Mouse (Mus musculus): ENCODE results near the gene Pbx4. TPM values are rescaled to one million over a fixed set of nuclear protein-coding genes. Genes with fewer than 3 reads are reported as not detected.

Pbx4 gene
- 22.4 and 26.7 TPM in 2 replicates for polyA plus RNA-seq (2011; ENCODE audit: insufficient read depth, insufficient read length, low read depth, missing spikeins)

DNA sequence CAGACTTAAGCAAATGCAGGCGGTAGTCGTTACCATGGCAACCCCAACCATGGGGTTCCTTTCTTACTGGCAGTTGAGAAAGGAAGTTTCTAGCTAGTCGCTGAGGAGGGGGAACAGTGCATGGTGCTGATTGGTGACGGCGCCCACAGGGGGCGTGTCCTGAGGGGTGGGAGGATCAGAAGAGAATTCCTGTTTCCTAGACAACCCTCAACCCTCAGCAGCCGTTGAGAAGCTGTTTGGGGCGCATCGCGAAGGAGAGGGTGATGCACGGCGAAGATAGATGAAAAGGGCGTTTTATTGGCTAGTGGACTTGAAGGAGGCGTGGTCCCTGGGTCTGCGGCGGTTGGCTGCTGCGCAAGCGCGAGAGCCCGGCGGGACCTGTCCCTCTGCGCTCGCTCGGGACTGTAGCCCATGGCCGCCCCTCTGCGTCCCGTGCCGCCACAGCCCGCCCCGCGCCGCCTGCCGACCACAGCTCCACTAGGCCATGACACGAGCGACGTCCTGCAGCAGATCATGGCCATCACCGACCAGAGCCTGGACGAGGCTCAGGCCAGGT lies at the start of gene Pbx4:
Gene Pbx4, plus strand, starts transcription at position 194 of the 556 bp plus-strand sequence.
- no peaks in the 10 kb centered on the region for H3K9me3 ChIP-seq (replicated peaks; ENCODE audit: control insufficient read depth, insufficient read depth, low read length, poor library complexity, severe bottlenecking)
- no peaks in the 10 kb centered on the region for H3K36me3 ChIP-seq (ENCODE audit: control insufficient read depth, insufficient read depth, low read length, poor library complexity, severe bottlenecking)
- H3K4me1 ChIP-seq (ENCODE audit: control insufficient read depth, insufficient read depth, low read length): no peaks in the 10 kb centered on the region
- peak within 1 kb of the TSS; percentile 82 for H3K4me3 ChIP-seq (ENCODE audit: low read depth, low read length)
- H3K27ac ChIP-seq (ENCODE audit: insufficient read depth, low read length): no peak within 1 kb of the TSS
- TF ChIP-seq POLR2A (IDR thresholded peaks at IDR 0.05; ENCODE audit: insufficient read depth, low read length) (no peak), CTCF (IDR thresholded peaks at IDR 0.05; ENCODE audit: low read depth, low read length) (no peak), EP300 (IDR thresholded peaks at IDR 0.05; ENCODE audit: insufficient read depth, low read depth, low read length) (no peak)
- no peaks in the 10 kb centered on the region for H3K27me3 ChIP-seq (ENCODE audit: control insufficient read depth, insufficient read depth, low read length, poor library complexity, severe bottlenecking)
- peak within 1 kb of the TSS; percentile 39 for H3K9ac ChIP-seq (ENCODE audit: low read depth, poor library complexity, severe bottlenecking)

GRCm38 (mm10) chr8:69789105-69789504 lies 43.2 kb upstream of the Pbx4 start:
- H3K4me1 ChIP-seq (ENCODE audit: control insufficient read depth, insufficient read depth, low read length): no peaks in the 10 kb centered on the region
- H3K4me3 ChIP-seq (ENCODE audit: low read depth, low read length): no peak overlapping the region
- no peak for TF ChIP-seq POLR2A (IDR thresholded peaks at IDR 0.05; ENCODE audit: insufficient read depth, low read length)
- TF ChIP-seq EP300 (IDR thresholded peaks at IDR 0.05; ENCODE audit: insufficient read depth, low read depth, low read length): no peak
- TF ChIP-seq CTCF (IDR thresholded peaks at IDR 0.05; ENCODE audit: low read depth, low read length): no peak
- H3K9me3 ChIP-seq (replicated peaks; ENCODE audit: control insufficient read depth, insufficient read depth, low read length, poor library complexity, severe bottlenecking): no peaks in the 10 kb centered on the region
- no peak overlapping the region for H3K9ac ChIP-seq (ENCODE audit: low read depth, poor library complexity, severe bottlenecking)
- peaks cover 9% of the 10 kb centered on the region for H3K36me3 ChIP-seq (ENCODE audit: control insufficient read depth, insufficient read depth, low read length, poor library complexity, severe bottlenecking)
- H3K27me3 ChIP-seq (ENCODE audit: control insufficient read depth, insufficient read depth, low read length, poor library complexity, severe bottlenecking): no peaks in the 10 kb centered on the region
- H3K27ac ChIP-seq (ENCODE audit: insufficient read depth, low read length): no peak overlapping the region; the same call in 1 of the 2 replicates

DNA sequence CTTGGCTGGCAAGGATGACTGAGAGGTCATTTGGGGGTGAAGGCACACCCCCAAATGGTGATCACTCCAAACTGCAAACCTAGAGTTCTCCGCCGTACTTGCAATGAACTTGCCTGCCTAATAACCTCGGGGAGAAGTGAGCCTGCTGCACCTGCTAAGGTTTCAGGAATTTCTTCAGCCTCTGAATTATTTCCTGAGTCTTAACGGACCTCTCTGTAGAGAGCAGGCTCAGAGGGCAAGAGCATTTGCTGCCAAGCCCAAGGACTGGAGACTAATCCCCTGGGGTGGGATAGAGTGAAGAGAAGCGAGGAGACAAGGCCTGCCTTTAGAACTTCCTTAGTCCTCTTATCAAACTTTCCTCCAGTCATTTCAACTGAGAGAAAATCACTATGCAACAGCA lies 42.6 kb upstream of the Pbx4 start:
- Histone ChIP-seq H3K27me3 (ENCODE audit: control insufficient read depth, insufficient read depth, low read length, poor library complexity, severe bottlenecking) (no peaks in the 10 kb centered on the region), H3K4me3 (ENCODE audit: low read depth, low read length) (peak overlapping the region; percentile 17; the same call in 1 of the 2 replicates), H3K36me3 (ENCODE audit: control insufficient read depth, insufficient read depth, low read length, poor library complexity, severe bottlenecking) (peaks cover 16% of the 10 kb centered on the region), H3K9me3 (replicated peaks; ENCODE audit: control insufficient read depth, insufficient read depth, low read length, poor library complexity, severe bottlenecking) (no peaks in the 10 kb centered on the region), H3K4me1 (ENCODE audit: control insufficient read depth, insufficient read depth, low read length) (no peaks in the 10 kb centered on the region), H3K9ac (ENCODE audit: low read depth, poor library complexity, severe bottlenecking) (peak overlapping the region; percentile 96), H3K27ac (ENCODE audit: insufficient read depth, low read length) (peak overlapping the region; percentile 94)
- TF ChIP-seq EP300 (IDR thresholded peaks at IDR 0.05; ENCODE audit: insufficient read depth, low read depth, low read length): no peak
- TF ChIP-seq CTCF (IDR thresholded peaks at IDR 0.05; ENCODE audit: low read depth, low read length): no peak
- no peak for TF ChIP-seq POLR2A (IDR thresholded peaks at IDR 0.05; ENCODE audit: insufficient read depth, low read length)

DNA sequence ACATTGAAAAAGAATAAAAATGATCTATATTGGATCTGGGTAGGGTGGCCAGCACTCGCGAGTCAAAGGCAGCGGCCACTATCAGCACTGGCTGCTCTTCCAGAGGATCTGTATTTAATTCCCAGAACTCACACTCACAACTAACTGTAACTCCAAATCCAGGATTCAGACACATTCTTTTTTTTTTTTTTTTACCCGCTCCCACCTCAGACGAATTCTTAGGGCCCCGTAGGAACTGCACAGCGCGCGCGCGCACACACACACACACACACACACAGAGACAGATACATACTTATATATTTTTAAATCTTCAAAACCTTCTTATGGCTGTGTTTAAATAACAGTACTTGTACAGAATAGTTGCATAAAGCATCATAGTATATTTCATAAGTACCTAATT lies 41.9 kb upstream of the Pbx4 start:
- peak overlapping the region; percentile 96 for H3K9ac ChIP-seq (ENCODE audit: low read depth, poor library complexity, severe bottlenecking)
- H3K9me3 ChIP-seq (replicated peaks; ENCODE audit: control insufficient read depth, insufficient read depth, low read length, poor library complexity, severe bottlenecking): no peaks in the 10 kb centered on the region
- TF ChIP-seq POLR2A (IDR thresholded peaks at IDR 0.05; ENCODE audit: insufficient read depth, low read length) (no peak), EP300 (IDR thresholded peaks at IDR 0.05; ENCODE audit: insufficient read depth, low read depth, low read length) (no peak), CTCF (IDR thresholded peaks at IDR 0.05; ENCODE audit: low read depth, low read length) (no peak)
- peaks cover 22% of the 10 kb centered on the region for H3K36me3 ChIP-seq (ENCODE audit: control insufficient read depth, insufficient read depth, low read length, poor library complexity, severe bottlenecking)
- no peaks in the 10 kb centered on the region for H3K27me3 ChIP-seq (ENCODE audit: control insufficient read depth, insufficient read depth, low read length, poor library complexity, severe bottlenecking)
- no peaks in the 10 kb centered on the region for H3K4me1 ChIP-seq (ENCODE audit: control insufficient read depth, insufficient read depth, low read length)
- H3K27ac ChIP-seq (ENCODE audit: insufficient read depth, low read length): peak overlapping the region; percentile 94
- peak overlapping the region; percentile 94 for H3K4me3 ChIP-seq (ENCODE audit: low read depth, low read length)

DNA sequence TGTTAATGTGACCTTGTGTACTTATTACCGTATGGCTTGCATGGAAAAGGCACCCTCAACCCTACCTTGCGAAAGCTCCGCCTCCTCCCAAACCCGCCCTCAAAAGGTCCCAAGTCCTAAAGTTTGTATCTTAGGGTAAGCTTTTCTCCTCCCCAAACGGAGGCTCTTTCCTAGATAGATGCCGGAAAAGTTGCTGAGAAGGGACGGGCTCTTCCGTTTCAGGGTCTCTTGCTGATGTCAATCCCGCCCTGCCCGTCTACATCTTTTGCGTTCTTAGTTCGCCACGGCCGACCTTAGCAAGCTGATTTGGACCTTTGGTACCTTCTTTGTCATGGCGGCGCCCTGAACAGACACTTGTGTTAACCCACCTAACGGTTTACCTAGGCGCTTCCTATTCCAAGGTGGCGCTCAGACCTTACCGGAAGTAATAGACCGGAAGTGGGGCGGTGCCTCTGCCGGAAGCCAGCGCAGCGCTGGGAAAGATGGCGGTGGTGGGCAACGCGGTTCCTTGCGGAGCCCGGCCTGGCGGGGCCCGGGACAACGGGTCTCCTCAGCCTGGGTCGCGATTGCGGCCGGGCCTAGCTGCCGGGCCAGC lies 41.4 kb upstream of the Pbx4 start, which contains the start of the genes Atp13a1 and Zfp866:
Gene Atp13a1, plus strand, starts transcription at position 391 of the 595 bp plus-strand sequence.
Gene Zfp866, minus strand, starts transcription at position 406 of the 595 bp plus-strand sequence.
- H3K4me1 ChIP-seq (ENCODE audit: control insufficient read depth, insufficient read depth, low read length): no peaks in the 10 kb centered on the region
- TF ChIP-seq POLR2A (IDR thresholded peaks at IDR 0.05; ENCODE audit: insufficient read depth, low read length) (peak; percentile 90), CTCF (IDR thresholded peaks at IDR 0.05; ENCODE audit: low read depth, low read length) (no peak)

More for the DNA sequence above, 41.4 kb upstream of the Pbx4 start, which contains the start of the genes Atp13a1 and Zfp866:
- no peaks in the 10 kb centered on the region for H3K27me3 ChIP-seq (ENCODE audit: control insufficient read depth, insufficient read depth, low read length, poor library complexity, severe bottlenecking)
- peak within 1 kb of the TSS; percentile 96 for H3K9ac ChIP-seq (ENCODE audit: low read depth, poor library complexity, severe bottlenecking)
- H3K27ac ChIP-seq (ENCODE audit: insufficient read depth, low read length): peak within 1 kb of the TSS; percentile 94
- peaks cover 27% of the 10 kb centered on the region for H3K36me3 ChIP-seq (ENCODE audit: control insufficient read depth, insufficient read depth, low read length, poor library complexity, severe bottlenecking)
- peak within 1 kb of the TSS; percentile 94 for H3K4me3 ChIP-seq (ENCODE audit: low read depth, low read length)
- no peaks in the 10 kb centered on the region for H3K9me3 ChIP-seq (replicated peaks; ENCODE audit: control insufficient read depth, insufficient read depth, low read length, poor library complexity, severe bottlenecking)

Measured in ES-Bruce4 (cell line).